Mouse (Mus musculus) embryonic fibroblast, embryonic 13.5 days (primary cell): ENCODE measurements around the gene 1700001O22Rik.

Experiments
- CTCF ChIP-seq: IDR thresholded peaks from 2 replicates; pipeline ENCODE4 v1.5.1; 2011; ENCODE audit warnings: mild to moderate bottlenecking, control low read depth, low read length, moderate library complexity, borderline replicate concordance; ENCODE audit not compliant: insufficient read depth
- POLR2A ChIP-seq: IDR thresholded peaks from 2 replicates; pipeline ENCODE4 v1.6.1; 2011; ENCODE audit warnings: low read depth, mild to moderate bottlenecking, control low read depth, low read length, moderate library complexity

- TF ChIP-seq CTCF (no peak), POLR2A (no peak)
Observed at GRCm38 (mm10) chr2:30799456-30799855, 4.0 kb downstream of the 1700001O22Rik start.
